Comparison of ENCODE assay signal across 8 mouse cellular contexts in the genomic region with DNA sequence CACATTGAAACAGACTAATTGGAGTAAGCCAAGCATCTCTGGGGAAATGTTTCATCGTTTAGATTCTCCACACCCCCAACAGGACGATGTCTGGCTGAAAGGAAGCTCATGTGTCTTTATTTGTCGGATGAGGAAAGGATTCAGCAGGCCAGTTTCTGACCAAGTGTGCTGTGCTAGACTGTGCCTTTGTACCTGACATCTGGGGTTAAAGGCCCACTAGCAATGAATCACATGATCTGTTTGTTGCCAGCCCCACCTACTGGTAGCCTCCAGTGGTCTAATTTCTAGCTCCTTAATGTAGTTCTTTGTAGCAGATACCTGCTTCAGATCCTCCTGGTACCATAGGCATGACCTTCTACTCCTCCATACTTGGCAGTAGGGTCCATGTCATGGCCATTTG.
DNase-seq lines count a peak whose midpoint lies in the region; ATAC-seq and TF ChIP-seq lines count a peak whose summit lies in the region.

No protein-coding gene starts in this region.

- ATAC-seq in midbrain, postnatal 0 days (ENCODE audit: low FRiP score) = no peak
- ATAC-seq in midbrain, embryonic 13.5 days = no peak

- 52% methylated on average over 3 of the region's 3 CpGs for WGBS in midbrain, postnatal 0 days
- 60% methylated on average over 3 of the region's 3 CpGs for WGBS in midbrain, embryonic 13.5 days
- WGBS in bone marrow, adult 2 months = 59% methylated on average over 3 of the region's 3 CpGs

- no peaks in the 10 kb centered on the region for H3K27me3 ChIP-seq in midbrain, postnatal 0 days (ENCODE audit: insufficient read depth, low read length)
- H3K27me3 ChIP-seq in midbrain, embryonic 13.5 days = no peaks in the 10 kb centered on the region
- H3K27me3 ChIP-seq in splenic B cell, adult 2 months (ENCODE audit: control insufficient read depth, insufficient read depth, low read length, poor library complexity, severe bottlenecking) = no peaks in the 10 kb centered on the region

- H3K27ac ChIP-seq in midbrain, postnatal 0 days (ENCODE audit: low read depth, low read length) = no peak overlapping the region
- no peak overlapping the region for H3K27ac ChIP-seq in midbrain, embryonic 13.5 days
- H3K27ac ChIP-seq in bone marrow, adult 2 months (ENCODE audit: control insufficient read depth, insufficient read depth, low read depth, low read length, poor library complexity) = no peak overlapping the region

- H3K36me3 ChIP-seq in midbrain, postnatal 0 days (ENCODE audit: insufficient read depth, low read length) = no peaks in the 10 kb centered on the region
- H3K36me3 ChIP-seq in midbrain, embryonic 13.5 days = no peaks in the 10 kb centered on the region
- no peaks in the 10 kb centered on the region for H3K36me3 ChIP-seq in splenic B cell, adult 2 months (ENCODE audit: control insufficient read depth, insufficient read depth, low read length, poor library complexity, severe bottlenecking)

- no peaks in the 10 kb centered on the region for H3K4me1 ChIP-seq in midbrain, postnatal 0 days (ENCODE audit: insufficient read depth, low read length)
- H3K4me1 ChIP-seq in midbrain, embryonic 13.5 days (replicated peaks) = no peaks in the 10 kb centered on the region
- H3K4me1 ChIP-seq in bone marrow, adult 2 months (ENCODE audit: control insufficient read depth, insufficient read depth, low read length) = no peaks in the 10 kb centered on the region

- no peak for DNase-seq in midbrain, postnatal 0 days (ENCODE audit: low spot score)
- peak; percentile 17 for DNase-seq in kidney, postnatal 14 days
- DNase-seq in splenic B cell, adult 2 months (ENCODE audit: low read depth, low spot score) = peak; percentile 57
- DNase-seq in frontal cortex, postnatal 25 days (ENCODE audit: low spot score in 2 of 2) = no peak
- no peak for DNase-seq in gastrocnemius, adult 8-10 months (ENCODE audit: low spot score in 2 of 2)
- DNase-seq in cerebellum, adult 9-11 months = no peak

- no peak overlapping the region for H3K4me3 ChIP-seq in midbrain, postnatal 0 days (ENCODE audit: low read depth, low read length)
- no peak overlapping the region for H3K4me3 ChIP-seq in midbrain, embryonic 13.5 days (replicated peaks)
- no peak overlapping the region for H3K4me3 ChIP-seq in bone marrow, adult 2 months (replicated peaks; ENCODE audit: control insufficient read depth, low read depth, low read length)

- no peak overlapping the region for H3K4me2 ChIP-seq in midbrain, postnatal 0 days (ENCODE audit: low read depth, low read length, poor library complexity, severe bottlenecking)
- no peak overlapping the region for H3K4me2 ChIP-seq in midbrain, embryonic 13.5 days (replicated peaks)

- no peak overlapping the region for H3K9ac ChIP-seq in midbrain, postnatal 0 days (replicated peaks; ENCODE audit: low read length, poor library complexity, severe bottlenecking)
- no peak overlapping the region for H3K9ac ChIP-seq in midbrain, embryonic 13.5 days (replicated peaks)

- no peak for TF ChIP-seq POLR2A in bone marrow, adult 2 months (IDR thresholded peaks at IDR 0.05; ENCODE audit: borderline replicate concordance, control insufficient read depth, low read depth, low read length)

- TF ChIP-seq CTCF in midbrain, postnatal 0 days (IDR thresholded peaks at IDR 0.05) = peak; percentile 48
- TF ChIP-seq CTCF in bone marrow, adult 2 months (IDR thresholded peaks at IDR 0.05; ENCODE audit: control insufficient read depth, insufficient read depth, low read length) = 0 out of 2 replicates have a peak, but pooled peaks have one; percentile 19

- no peaks in the 10 kb centered on the region for H3K9me3 ChIP-seq in midbrain, postnatal 0 days (ENCODE audit: low read length)
- H3K9me3 ChIP-seq in midbrain, embryonic 13.5 days = no peaks in the 10 kb centered on the region

Comparison
In these comparisons a context has a peak if more than half of its experiments do, and no peak if none do; other contexts are left out.
1. DNase-seq: peak in kidney, postnatal 14 days (single experiment) and splenic B cell, adult 2 months (single experiment); none in midbrain, postnatal 0 days (single experiment), frontal cortex, postnatal 25 days (0 of 2), gastrocnemius, adult 8-10 months (0 of 2) and cerebellum, adult 9-11 months (single experiment).